Comparison of ENCODE assay signal across 27 mouse cellular contexts in genomic region chr17:4813232-4813631, GRCm38 (mm10).
"Had no signal": no experiment of that assay in that cellular context is flagged by ENCODE, and none has a peak within 500 bp of the region (broad histone marks: within the 10 kb centered on the region; RNA-seq: fewer than 3 reads in every experiment).

No protein-coding gene starts in this region.

- H3K4me2 ChIP-seq: limb, embryonic 12.5 days; limb, embryonic 13.5 days; limb, embryonic 15.5 days; liver, embryonic 11.5 days; liver, embryonic 12.5 days; liver, embryonic 13.5 days; liver, embryonic 15.5 days; lung, embryonic 14.5 days; lung, embryonic 15.5 days; midbrain, embryonic 11.5 days; midbrain, embryonic 12.5 days; midbrain, embryonic 13.5 days; midbrain, embryonic 15.5 days; neural tube, embryonic 12.5 days had no signal

- ATAC-seq: liver, embryonic 12.5 days; liver, postnatal 0 days; midbrain, embryonic 13.5 days; midbrain, embryonic 15.5 days; midbrain, embryonic 16.5 days had no signal

- DNase-seq: left cerebral cortex, postnatal 4 days; liver; liver, embryonic 13.5 days; liver, postnatal 0 days; lung, adult 2 months; lung, embryonic 14.5 days; lung, postnatal 14 days; midbrain, embryonic 14.5 days had no signal

- H3K27me3 ChIP-seq: limb, embryonic 15.5 days; liver, embryonic 13.5 days; liver, embryonic 15.5 days; lung, embryonic 15.5 days; midbrain, embryonic 13.5 days; midbrain, embryonic 15.5 days; neural tube, embryonic 12.5 days had no signal

- H3K4me3 ChIP-seq: limb, embryonic 10.5 days; limb, embryonic 12.5 days; limb, embryonic 13.5 days; limb, embryonic 15.5 days; liver, embryonic 12.5 days; liver, embryonic 13.5 days; liver, embryonic 15.5 days; lung, embryonic 15.5 days; megakaryocyte, embryonic 14.5 days; midbrain, embryonic 10.5 days; midbrain, embryonic 12.5 days; midbrain, embryonic 13.5 days; midbrain, embryonic 15.5 days; myocyte; neural tube, embryonic 12.5 days had no signal

- H3K27ac ChIP-seq: limb, embryonic 10.5 days; limb, embryonic 12.5 days; limb, embryonic 13.5 days; limb, embryonic 15.5 days; liver, embryonic 12.5 days; liver, embryonic 13.5 days; liver, embryonic 14.5 days; liver, embryonic 15.5 days; lung, embryonic 15.5 days; macrophage; midbrain, embryonic 10.5 days; midbrain, embryonic 12.5 days; midbrain, embryonic 13.5 days; midbrain, embryonic 15.5 days; neural tube, embryonic 12.5 days had no signal

- H3K4me1 ChIP-seq: limb, embryonic 10.5 days; limb, embryonic 12.5 days; limb, embryonic 13.5 days; limb, embryonic 15.5 days; liver, embryonic 12.5 days; liver, embryonic 13.5 days; liver, embryonic 15.5 days; lung, embryonic 15.5 days; midbrain, embryonic 10.5 days; midbrain, embryonic 12.5 days; midbrain, embryonic 13.5 days; midbrain, embryonic 15.5 days; neural tube, embryonic 12.5 days had no signal

- H3K9ac ChIP-seq: limb, embryonic 12.5 days; limb, embryonic 13.5 days; limb, embryonic 15.5 days; liver, embryonic 12.5 days; liver, embryonic 13.5 days; liver, embryonic 14.5 days; liver, embryonic 15.5 days; liver, postnatal 0 days; lung, embryonic 14.5 days; lung, embryonic 15.5 days; midbrain, embryonic 12.5 days; midbrain, embryonic 13.5 days; midbrain, embryonic 15.5 days; neural tube, embryonic 12.5 days had no signal

- H3K9me3 ChIP-seq: limb, embryonic 10.5 days; limb, embryonic 12.5 days; limb, embryonic 13.5 days; limb, embryonic 15.5 days; liver, embryonic 12.5 days; liver, embryonic 13.5 days; liver, embryonic 15.5 days; lung, embryonic 15.5 days; megakaryocyte, embryonic 14.5 days; midbrain, embryonic 10.5 days; midbrain, embryonic 12.5 days; midbrain, embryonic 13.5 days; midbrain, embryonic 15.5 days; neural tube, embryonic 12.5 days had no signal

- H3K36me3 ChIP-seq: limb, embryonic 10.5 days; limb, embryonic 12.5 days; limb, embryonic 13.5 days; limb, embryonic 15.5 days; liver, embryonic 12.5 days; liver, embryonic 13.5 days; liver, embryonic 15.5 days; lung, embryonic 15.5 days; midbrain, embryonic 10.5 days; midbrain, embryonic 12.5 days; midbrain, embryonic 13.5 days; midbrain, embryonic 15.5 days; neural tube, embryonic 12.5 days had no signal
